Mouse (Mus musculus): ENCODE data around the gene Mllt3. TPM values are rescaled to one million over a fixed set of nuclear protein-coding genes. Genes with fewer than 3 reads are reported as not detected.

Mllt3 gene
- total and polyA plus RNA-seq, 2 experiments = 0.62 to 2.6 TPM

- Histone ChIP-seq H3K4me3 (ENCODE audit: insufficient read depth, low read depth, low read length) (no peak overlapping the region), H3K9ac (ENCODE audit: low read depth, low read length) (no peak overlapping the region), H3K36me3 (ENCODE audit: control insufficient read depth, insufficient read depth, low read length) (no peaks in the 10 kb centered on the region), H3K27me3 (ENCODE audit: control insufficient read depth, insufficient read depth, low read length) (no peaks in the 10 kb centered on the region; the same call in 1 of the 2 replicates), H3K4me1 (ENCODE audit: control insufficient read depth, insufficient read depth, low read length) (no peaks in the 10 kb centered on the region), H3K79me2 (ENCODE audit: control insufficient read depth, insufficient read depth, low read length) (no peaks in the 10 kb centered on the region), H3K27ac (replicated peaks; ENCODE audit: insufficient read depth, low read depth, low read length) (no peak overlapping the region)
- 71% methylated on average over 5 of the region's 5 CpGs for WGBS
- DNase-seq (ENCODE audit: extremely low read depth, low read depth, low spot score) = no peak
- no peak for TF ChIP-seq POLR2A (IDR thresholded peaks at IDR 0.05; ENCODE audit: extremely low read depth, insufficient read depth, low read length)
- TF ChIP-seq CTCF (IDR thresholded peaks at IDR 0.05; ENCODE audit: low read depth, low read length) = no peak
Measured at GRCm38 (mm10) chr4:87731118-87731672, 302.0 kb downstream of the Mllt3 start.

GRCm38 (mm10) chr4:87728581-87728980, 304.6 kb downstream of the Mllt3 start:
- no peak overlapping the region for H3K27ac ChIP-seq (replicated peaks; ENCODE audit: insufficient read depth, low read depth, low read length)
- no peaks in the 10 kb centered on the region for H3K79me2 ChIP-seq (ENCODE audit: control insufficient read depth, insufficient read depth, low read length)
- WGBS = 60% methylated on average over 1 of the region's 1 CpGs

GRCm38 (mm10) chr4:87723448-87723847, 309.7 kb downstream of the Mllt3 start:
- Histone ChIP-seq H3K27ac (replicated peaks; ENCODE audit: insufficient read depth, low read depth, low read length) (no peak overlapping the region), H3K27me3 (ENCODE audit: control insufficient read depth, insufficient read depth, low read length) (peaks cover 6% of the 10 kb centered on the region; the same call in 1 of the 2 replicates), H3K79me2 (ENCODE audit: control insufficient read depth, insufficient read depth, low read length) (no peaks in the 10 kb centered on the region), H3K4me1 (ENCODE audit: control insufficient read depth, insufficient read depth, low read length) (no peaks in the 10 kb centered on the region), H3K9ac (ENCODE audit: low read depth, low read length) (no peak overlapping the region), H3K4me3 (ENCODE audit: insufficient read depth, low read depth, low read length) (no peak overlapping the region), H3K36me3 (ENCODE audit: control insufficient read depth, insufficient read depth, low read length) (no peaks in the 10 kb centered on the region)
- WGBS = 90% methylated on average over 6 of the region's 6 CpGs
- TF ChIP-seq CTCF (IDR thresholded peaks at IDR 0.05; ENCODE audit: low read depth, low read length) (no peak), POLR2A (IDR thresholded peaks at IDR 0.05; ENCODE audit: extremely low read depth, insufficient read depth, low read length) (no peak)
- no peak for DNase-seq (ENCODE audit: extremely low read depth, low read depth, low spot score)

More at GRCm38 (mm10) chr4:87728581-87728980, 304.6 kb downstream of the Mllt3 start:
- H3K36me3 ChIP-seq (ENCODE audit: control insufficient read depth, insufficient read depth, low read length) = no peaks in the 10 kb centered on the region
- H3K4me3 ChIP-seq (ENCODE audit: insufficient read depth, low read depth, low read length) = no peak overlapping the region
- H3K4me1 ChIP-seq (ENCODE audit: control insufficient read depth, insufficient read depth, low read length) = no peaks in the 10 kb centered on the region
- no peaks in the 10 kb centered on the region; the same call in 1 of the 2 replicates for H3K27me3 ChIP-seq (ENCODE audit: control insufficient read depth, insufficient read depth, low read length)
- DNase-seq (ENCODE audit: extremely low read depth, low read depth, low spot score) = no peak
- no peak for TF ChIP-seq POLR2A (IDR thresholded peaks at IDR 0.05; ENCODE audit: extremely low read depth, insufficient read depth, low read length)
- TF ChIP-seq CTCF (IDR thresholded peaks at IDR 0.05; ENCODE audit: low read depth, low read length) = no peak
- H3K9ac ChIP-seq (ENCODE audit: low read depth, low read length) = no peak overlapping the region

Other genes with a start within 250 kb of the Mllt3 start
- gene Focad, start 61.3 kb upstream of the Mllt3 start, total RNA-seq (2014; rRNA removed) = 11.1 and 13.6 TPM in 2 replicates
- gene Focad, start 61.3 kb upstream of the Mllt3 start, polyA plus RNA-seq (2012; rRNA removed) = 4.5 and 6.4 TPM in 2 replicates

Measured in liver, adult 2 months (tissue).